Mouse (Mus musculus): ENCODE data around the gene Tmco3. TPM values are rescaled to one million over a fixed set of nuclear protein-coding genes. Genes with fewer than 3 reads are reported as not detected.

The Tmco3 gene
- polyA plus RNA-seq, 1 experiment from 2014 or later = 46.3 TPM

GRCm38 (mm10) chr8:13263376-13263775, 24.6 kb upstream of the Tmco3 start:
- Histone ChIP-seq H3K4me1 (ENCODE audit: control insufficient read depth, insufficient read depth, low read length) (no peaks in the 10 kb centered on the region), H3K4me3 (ENCODE audit: low read depth, low read length) (no peak overlapping the region), H3K27ac (ENCODE audit: low read length) (no peak overlapping the region), H3K9ac (replicated peaks; ENCODE audit: low read depth, low read length) (no peak overlapping the region), H3K9me3 (ENCODE audit: control insufficient read depth, low read depth, low read length) (no peaks in the 10 kb centered on the region), H3K36me3 (ENCODE audit: control insufficient read depth, insufficient read depth, low read length) (peaks cover 11% of the 10 kb centered on the region), H3K27me3 (ENCODE audit: control insufficient read depth, insufficient read depth, low read length) (no peaks in the 10 kb centered on the region), H3K4me2 (replicated peaks; ENCODE audit: low read depth, low read length) (no peak overlapping the region)
- 76% methylated on average over 3 of the region's 3 CpGs for WGBS
- ATAC-seq (ENCODE audit: insufficient number of reproducible peaks, insufficient read depth, low FRiP score, low read depth) = no peak

DNA sequence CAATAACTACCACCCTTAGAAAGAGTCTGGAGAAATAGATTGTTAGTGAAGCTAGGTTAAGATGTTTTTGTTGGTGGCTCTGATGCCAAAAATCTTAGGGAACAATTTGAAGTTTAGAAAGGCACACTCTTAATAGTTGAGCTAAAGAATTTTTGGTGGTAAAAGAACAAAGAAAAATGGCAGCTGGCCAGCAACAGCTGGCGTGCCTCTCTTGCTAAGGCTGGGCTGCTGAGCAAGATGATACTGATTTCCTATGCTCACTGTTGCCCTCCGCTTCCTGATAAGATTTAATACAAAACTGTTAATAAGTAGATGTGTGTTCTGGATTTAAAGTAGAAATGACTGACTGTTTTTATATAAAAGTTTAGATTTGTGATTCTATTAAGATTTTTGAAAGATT, 20.4 kb upstream of the Tmco3 start:
- no peak for ATAC-seq (ENCODE audit: insufficient number of reproducible peaks, insufficient read depth, low FRiP score, low read depth)
- no peaks in the 10 kb centered on the region for H3K4me1 ChIP-seq (ENCODE audit: control insufficient read depth, insufficient read depth, low read length)
- no peaks in the 10 kb centered on the region for H3K9me3 ChIP-seq (ENCODE audit: control insufficient read depth, low read depth, low read length)
- H3K27me3 ChIP-seq (ENCODE audit: control insufficient read depth, insufficient read depth, low read length) = no peaks in the 10 kb centered on the region
- 56% methylated on average over 2 of the region's 2 CpGs for WGBS
- H3K9ac ChIP-seq (replicated peaks; ENCODE audit: low read depth, low read length) = no peak overlapping the region
- H3K4me3 ChIP-seq (ENCODE audit: low read depth, low read length) = no peak overlapping the region
- H3K4me2 ChIP-seq (replicated peaks; ENCODE audit: low read depth, low read length) = no peak overlapping the region
- peaks cover 3% of the 10 kb centered on the region; the same call in 1 of the 2 replicates for H3K36me3 ChIP-seq (ENCODE audit: control insufficient read depth, insufficient read depth, low read length)
- no peak overlapping the region for H3K27ac ChIP-seq (ENCODE audit: low read length)

GRCm38 (mm10) chr8:13272834-13273233, 15.2 kb upstream of the Tmco3 start:
- no peak for ATAC-seq (ENCODE audit: insufficient number of reproducible peaks, insufficient read depth, low FRiP score, low read depth)
- Histone ChIP-seq H3K36me3 (ENCODE audit: control insufficient read depth, insufficient read depth, low read length) (peaks cover 3% of the 10 kb centered on the region; the same call in 1 of the 2 replicates), H3K4me2 (replicated peaks; ENCODE audit: low read depth, low read length) (no peak overlapping the region), H3K4me1 (ENCODE audit: control insufficient read depth, insufficient read depth, low read length) (no peaks in the 10 kb centered on the region), H3K27me3 (ENCODE audit: control insufficient read depth, insufficient read depth, low read length) (no peaks in the 10 kb centered on the region), H3K27ac (ENCODE audit: low read length) (no peak overlapping the region), H3K9me3 (ENCODE audit: control insufficient read depth, low read depth, low read length) (no peaks in the 10 kb centered on the region), H3K9ac (replicated peaks; ENCODE audit: low read depth, low read length) (no peak overlapping the region), H3K4me3 (ENCODE audit: low read depth, low read length) (no peak overlapping the region)
- WGBS = 92% methylated on average over 5 of the region's 5 CpGs

- no peak for ATAC-seq (ENCODE audit: insufficient number of reproducible peaks, insufficient read depth, low FRiP score, low read depth)
- Histone ChIP-seq H3K4me3 (ENCODE audit: low read depth, low read length) (no peak overlapping the region), H3K4me1 (ENCODE audit: control insufficient read depth, insufficient read depth, low read length) (no peaks in the 10 kb centered on the region), H3K27me3 (ENCODE audit: control insufficient read depth, insufficient read depth, low read length) (no peaks in the 10 kb centered on the region), H3K4me2 (replicated peaks; ENCODE audit: low read depth, low read length) (no peak overlapping the region), H3K27ac (ENCODE audit: low read length) (no peak overlapping the region), H3K36me3 (ENCODE audit: control insufficient read depth, insufficient read depth, low read length) (peaks cover 3% of the 10 kb centered on the region; the same call in 1 of the 2 replicates), H3K9ac (replicated peaks; ENCODE audit: low read depth, low read length) (no peak overlapping the region), H3K9me3 (ENCODE audit: control insufficient read depth, low read depth, low read length) (no peaks in the 10 kb centered on the region)
- WGBS = 76% methylated on average over 5 of the region's 5 CpGs
Observed at GRCm38 (mm10) chr8:13276941-13277447, 11.0 kb upstream of the Tmco3 start.

DNA sequence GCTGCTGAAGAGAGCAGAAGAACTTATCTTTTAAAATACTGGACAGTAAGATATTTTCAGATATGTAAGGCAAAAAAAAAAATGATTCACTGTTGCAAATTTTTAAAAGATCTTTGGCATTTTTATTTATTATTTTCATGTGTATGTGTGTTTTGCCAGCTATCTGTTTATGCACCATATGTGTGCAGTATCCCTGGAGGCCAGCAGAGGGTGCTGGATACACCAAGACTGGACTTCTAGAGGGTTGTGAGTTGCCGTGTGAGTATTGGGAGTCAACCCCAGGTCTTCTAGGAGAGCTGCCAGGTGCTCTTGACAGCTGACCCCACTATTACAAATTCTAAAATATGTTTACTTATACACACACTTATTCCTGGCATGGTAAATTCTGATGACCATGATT, 4.8 kb upstream of the Tmco3 start:
- no peak overlapping the region for H3K9ac ChIP-seq (replicated peaks; ENCODE audit: low read depth, low read length)
- H3K4me1 ChIP-seq (ENCODE audit: control insufficient read depth, insufficient read depth, low read length) = peaks cover 8% of the 10 kb centered on the region; the same call in 1 of the 2 replicates
- H3K4me2 ChIP-seq (replicated peaks; ENCODE audit: low read depth, low read length) = no peak overlapping the region
- H3K27ac ChIP-seq (ENCODE audit: low read length) = no peak overlapping the region
- 71% methylated on average over 1 of the region's 1 CpGs for WGBS
- H3K4me3 ChIP-seq (ENCODE audit: low read depth, low read length) = no peak overlapping the region
- H3K36me3 ChIP-seq (ENCODE audit: control insufficient read depth, insufficient read depth, low read length) = no peaks in the 10 kb centered on the region
- no peaks in the 10 kb centered on the region for H3K27me3 ChIP-seq (ENCODE audit: control insufficient read depth, insufficient read depth, low read length)
- no peaks in the 10 kb centered on the region for H3K9me3 ChIP-seq (ENCODE audit: control insufficient read depth, low read depth, low read length)
- ATAC-seq (ENCODE audit: insufficient number of reproducible peaks, insufficient read depth, low FRiP score, low read depth) = no peak

DNA sequence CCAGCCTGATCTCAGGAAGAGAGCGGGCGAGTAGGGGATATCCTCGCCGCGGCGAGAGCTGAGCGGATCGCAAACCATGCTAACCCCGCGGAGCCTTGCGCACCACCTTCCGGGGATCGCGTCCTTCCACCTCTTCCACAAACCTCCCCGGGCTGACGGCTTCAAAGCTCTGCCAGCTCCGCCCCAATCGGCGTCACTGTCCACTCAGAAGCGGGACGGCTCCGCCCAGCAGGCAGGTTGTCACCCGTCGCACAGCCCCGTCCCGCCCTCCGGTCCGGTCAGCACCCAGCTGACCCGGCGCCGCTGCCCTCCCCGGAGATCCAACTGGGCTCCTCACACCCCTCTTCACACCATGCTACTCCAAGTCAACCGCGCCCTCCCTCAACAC, 692 bp upstream of the Tmco3 start:
- WGBS = 0% methylated on average over 34 of the region's 34 CpGs
- Histone ChIP-seq H3K9me3 (ENCODE audit: control insufficient read depth, low read depth, low read length) (no peaks in the 10 kb centered on the region), H3K4me1 (ENCODE audit: control insufficient read depth, insufficient read depth, low read length) (peaks cover 16% of the 10 kb centered on the region), H3K9ac (replicated peaks; ENCODE audit: low read depth, low read length) (peak overlapping the region; percentile 81), H3K27ac (ENCODE audit: low read length) (peak overlapping the region; percentile 90), H3K36me3 (ENCODE audit: control insufficient read depth, insufficient read depth, low read length) (no peaks in the 10 kb centered on the region; the same call in 1 of the 2 replicates), H3K4me2 (replicated peaks; ENCODE audit: low read depth, low read length) (peak overlapping the region; percentile 86), H3K27me3 (ENCODE audit: control insufficient read depth, insufficient read depth, low read length) (no peaks in the 10 kb centered on the region), H3K4me3 (ENCODE audit: low read depth, low read length) (peak overlapping the region; percentile 77)
- peak; percentile 80 for ATAC-seq (ENCODE audit: insufficient number of reproducible peaks, insufficient read depth, low FRiP score, low read depth)

GRCm38 (mm10) chr8:13288646-13289045, 656 bp downstream of the Tmco3 start:
- WGBS = 2% methylated on average over 6 of the region's 6 CpGs
- Histone ChIP-seq H3K4me1 (ENCODE audit: control insufficient read depth, insufficient read depth, low read length) (peaks cover 16% of the 10 kb centered on the region), H3K9ac (replicated peaks; ENCODE audit: low read depth, low read length) (peak overlapping the region; percentile 81), H3K27ac (ENCODE audit: low read length) (peak overlapping the region; percentile 29; the same call in 1 of the 2 replicates), H3K36me3 (ENCODE audit: control insufficient read depth, insufficient read depth, low read length) (peaks cover 7% of the 10 kb centered on the region; the same call in 1 of the 2 replicates), H3K9me3 (ENCODE audit: control insufficient read depth, low read depth, low read length) (no peaks in the 10 kb centered on the region), H3K4me2 (replicated peaks; ENCODE audit: low read depth, low read length) (peak overlapping the region; percentile 75), H3K4me3 (ENCODE audit: low read depth, low read length) (peak overlapping the region; percentile 77), H3K27me3 (ENCODE audit: control insufficient read depth, insufficient read depth, low read length) (no peaks in the 10 kb centered on the region)
- no peak for ATAC-seq (ENCODE audit: insufficient number of reproducible peaks, insufficient read depth, low FRiP score, low read depth)

DNA sequence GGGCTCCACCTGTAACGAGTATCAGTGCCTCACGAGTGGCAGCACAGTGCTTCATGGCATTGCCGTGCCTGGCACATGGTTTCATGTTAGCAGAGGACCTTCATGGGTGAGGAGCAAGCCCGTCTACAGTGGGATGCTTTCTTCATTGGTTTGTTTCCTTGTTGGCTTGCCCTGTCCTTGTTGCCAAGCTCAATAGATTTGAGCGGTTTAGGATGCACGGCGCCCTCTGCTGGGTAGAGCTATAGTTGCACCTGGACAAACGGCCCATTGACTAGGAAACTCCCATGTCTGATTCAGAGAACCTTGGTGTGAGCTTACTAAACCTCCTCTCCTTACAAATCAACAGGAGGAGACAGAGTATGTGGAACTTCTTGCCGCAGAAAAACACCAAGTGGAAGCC, 4.4 kb downstream of the Tmco3 start:
- H3K4me3 ChIP-seq (ENCODE audit: low read depth, low read length) = no peak overlapping the region
- H3K9me3 ChIP-seq (ENCODE audit: control insufficient read depth, low read depth, low read length) = no peaks in the 10 kb centered on the region
- H3K4me1 ChIP-seq (ENCODE audit: control insufficient read depth, insufficient read depth, low read length) = peaks cover 8% of the 10 kb centered on the region; the same call in 1 of the 2 replicates
- no peak overlapping the region for H3K9ac ChIP-seq (replicated peaks; ENCODE audit: low read depth, low read length)
- peaks cover 34% of the 10 kb centered on the region for H3K36me3 ChIP-seq (ENCODE audit: control insufficient read depth, insufficient read depth, low read length)
- no peak overlapping the region for H3K4me2 ChIP-seq (replicated peaks; ENCODE audit: low read depth, low read length)
- no peaks in the 10 kb centered on the region for H3K27me3 ChIP-seq (ENCODE audit: control insufficient read depth, insufficient read depth, low read length)
- H3K27ac ChIP-seq (ENCODE audit: low read length) = no peak overlapping the region
- 30% methylated on average over 9 of the region's 9 CpGs for WGBS
- ATAC-seq (ENCODE audit: insufficient number of reproducible peaks, insufficient read depth, low FRiP score, low read depth) = no peak

Data from stomach, embryonic 14.5 days (tissue).